Mouse (Mus musculus) limb, embryonic 13.5 days (tissue): ENCODE measurements around the gene Utp14b. TPM values are rescaled to one million over a fixed set of nuclear protein-coding genes. Genes with fewer than 3 reads are reported as not detected.

ENCODE experiments used
- ATAC-seq: fragments of 200-750 bp; cut with Nextera tagmentation; 2 replicates; pipeline ENCODE4 v1.8.0; 2017; ENCODE audit warnings: low read depth, moderate number of reproducible peaks, moderate TSS enrichment; ENCODE audit not compliant: low FRiP score
- H3K27ac ChIP-seq: fragments of 300-500 bp; sonication (generic); 2 replicates; pipeline ENCODE4 v1.5.1; 2015; ENCODE audit warnings: inconsistent platforms, mild to moderate bottlenecking, moderate library complexity
- H3K27me3 ChIP-seq: fragments of 300-500 bp; sonication (generic); 2 replicates; pipeline ENCODE4 v1.6.1; 2015; ENCODE audit warnings: mild to moderate bottlenecking, inconsistent platforms
- H3K36me3 ChIP-seq: fragments of 300-500 bp; sonication (generic); 2 replicates; pipeline ENCODE4 v1.6.1; 2015; ENCODE audit warnings: inconsistent platforms, mild to moderate bottlenecking, moderate library complexity
- H3K4me1 ChIP-seq: fragments of 300-500 bp; sonication (generic); 2 replicates; pipeline ENCODE4 v1.6.1; 2015; ENCODE audit warnings: inconsistent platforms
- H3K4me2 ChIP-seq: fragments of 300-500 bp; sonication (generic); replicated peaks from 2 replicates; pipeline ENCODE4 v1.6.1; 2015; ENCODE audit warnings: inconsistent platforms, mild to moderate bottlenecking, moderate library complexity
- H3K4me3 ChIP-seq: fragments of 300-500 bp; sonication (generic); 2 replicates; pipeline ENCODE4 v1.5.1; 2015; ENCODE audit warnings: moderate library complexity, mild to moderate bottlenecking, inconsistent platforms
- H3K9ac ChIP-seq: fragments of 300-500 bp; sonication (generic); 2 replicates; pipeline ENCODE4 v1.6.1; 2015; ENCODE audit warnings: mild to moderate bottlenecking, inconsistent platforms
- H3K9me3 ChIP-seq: fragments of 300-500 bp; sonication (generic); 2 replicates; pipeline ENCODE4 v1.6.1; 2016; ENCODE audit warnings: inconsistent platforms
- WGBS: fragments of 180-500 bp; shearing (Covaris S2); methylation state at CpG from one replicate; pipeline ENCODE4 v1.1.7; 2015; 5-methylcytosine and 5-hydroxymethylcytosine counted together
- polyA plus RNA-seq: library from polyadenylated mRNA; unstranded; fragments of >200 nt; fragmentation: Nextera tagmentation; extraction: Ambion mirVana; gene quantifications from 2 replicates; pipeline ENCODE4 v1.2.1, GENCODE M21; 2015

The Utp14b gene
- polyA plus RNA-seq, 1 experiment from 2014 or later, result 4.3 TPM

GRCm38 (mm10) chr1:78656472-78656871 lies 1.4 kb upstream of the Utp14b start:
- WGBS, result 3% methylated on average over 2 of the region's 2 CpGs
- no peaks in the 10 kb centered on the region for H3K27me3 ChIP-seq
- H3K4me3 ChIP-seq, result no peak overlapping the region
- H3K9me3 ChIP-seq, result no peaks in the 10 kb centered on the region
- no peak overlapping the region for H3K9ac ChIP-seq
- no peaks in the 10 kb centered on the region for H3K36me3 ChIP-seq
- peaks cover 48% of the 10 kb centered on the region for H3K4me1 ChIP-seq
- no peak for ATAC-seq
- 0 out of 2 replicates have a peak overlapping the region, but pooled peaks have one; percentile 11 for H3K4me2 ChIP-seq
- peak overlapping the region; percentile 96; the same call in 1 of the 2 replicates for H3K27ac ChIP-seq

- 26% methylated on average over 22 of the region's 22 CpGs for WGBS
- H3K4me1 ChIP-seq, result peaks cover 48% of the 10 kb centered on the region
- ATAC-seq, result no peak
- no peaks in the 10 kb centered on the region for H3K27me3 ChIP-seq
- H3K9ac ChIP-seq, result peak overlapping the region; percentile 65
- H3K36me3 ChIP-seq, result no peaks in the 10 kb centered on the region
- H3K4me3 ChIP-seq, result peak overlapping the region; percentile 92
- H3K4me2 ChIP-seq, result peak overlapping the region; percentile 82
- peak overlapping the region; percentile 96 for H3K27ac ChIP-seq
- no peaks in the 10 kb centered on the region for H3K9me3 ChIP-seq
These were observed 713 bp upstream of the Utp14b start for GRCm38 (mm10) chr1:78657021-78657629.

GRCm38 (mm10) chr1:78658441-78659269 lies 817 bp downstream of the Utp14b start:
- peak overlapping the region; percentile 82 for H3K4me2 ChIP-seq
- no peaks in the 10 kb centered on the region for H3K27me3 ChIP-seq
- H3K36me3 ChIP-seq, result no peaks in the 10 kb centered on the region
- under 1% methylated on average over 20 of the region's 20 CpGs for WGBS
- H3K27ac ChIP-seq, result peak overlapping the region; percentile 96
- no peaks in the 10 kb centered on the region for H3K9me3 ChIP-seq
- no peak for ATAC-seq
- peak overlapping the region; percentile 97 for H3K9ac ChIP-seq
- peaks cover 48% of the 10 kb centered on the region for H3K4me1 ChIP-seq
- H3K4me3 ChIP-seq, result peak overlapping the region; percentile 92

- WGBS, result 39% methylated on average over 4 of the region's 4 CpGs
- H3K27ac ChIP-seq, result no peak overlapping the region
- H3K36me3 ChIP-seq, result peaks cover 5% of the 10 kb centered on the region
- ATAC-seq, result no peak
- H3K27me3 ChIP-seq, result no peaks in the 10 kb centered on the region
- no peaks in the 10 kb centered on the region for H3K9me3 ChIP-seq
- H3K4me3 ChIP-seq, result peak overlapping the region; percentile 92
- peak overlapping the region; percentile 82 for H3K4me2 ChIP-seq
- H3K9ac ChIP-seq, result peak overlapping the region; percentile 97
- peaks cover 48% of the 10 kb centered on the region for H3K4me1 ChIP-seq
These were observed 1.5 kb downstream of the Utp14b start for GRCm38 (mm10) chr1:78659270-78659823.

GRCm38 (mm10) chr1:78664326-78664725 lies 6.5 kb downstream of the Utp14b start:
- WGBS, result 80% methylated on average over 4 of the region's 4 CpGs
- Histone ChIP-seq H3K4me3 (no peak overlapping the region), H3K4me1 (peaks cover 20% of the 10 kb centered on the region), H3K9ac (no peak overlapping the region), H3K4me2 (no peak overlapping the region), H3K27ac (no peak overlapping the region), H3K9me3 (no peaks in the 10 kb centered on the region), H3K27me3 (no peaks in the 10 kb centered on the region), H3K36me3 (peaks cover 53% of the 10 kb centered on the region)
- no peak for ATAC-seq

GRCm38 (mm10) chr1:78665954-78666499 lies 8.2 kb downstream of the Utp14b start:
- H3K36me3 ChIP-seq, result peaks cover 53% of the 10 kb centered on the region

GRCm38 (mm10) chr1:78666585-78666984 lies 8.7 kb downstream of the Utp14b start:
- no peak for ATAC-seq
- WGBS, result 96% methylated on average over 1 of the region's 1 CpGs

More at GRCm38 (mm10) chr1:78665954-78666499, 8.2 kb downstream of the Utp14b start:
- Histone ChIP-seq H3K9ac (no peak overlapping the region), H3K27ac (no peak overlapping the region), H3K27me3 (no peaks in the 10 kb centered on the region), H3K9me3 (no peaks in the 10 kb centered on the region), H3K4me3 (no peak overlapping the region), H3K4me1 (peaks cover 4% of the 10 kb centered on the region), H3K4me2 (no peak overlapping the region)
- WGBS, result 97% methylated on average over 9 of the region's 9 CpGs
- ATAC-seq, result no peak

GRCm38 (mm10) chr1:78682291-78682690 lies 24.5 kb downstream of the Utp14b start:
- Histone ChIP-seq H3K4me1 (no peaks in the 10 kb centered on the region), H3K27me3 (no peaks in the 10 kb centered on the region), H3K4me3 (no peak overlapping the region), H3K9me3 (no peaks in the 10 kb centered on the region), H3K4me2 (no peak overlapping the region), H3K36me3 (peaks cover 14% of the 10 kb centered on the region), H3K27ac (no peak overlapping the region), H3K9ac (no peak overlapping the region)
- no peak for ATAC-seq
- WGBS, result 87% methylated on average over 3 of the region's 3 CpGs

More at GRCm38 (mm10) chr1:78666585-78666984, 8.7 kb downstream of the Utp14b start:
- Histone ChIP-seq H3K4me1 (no peaks in the 10 kb centered on the region), H3K4me2 (no peak overlapping the region), H3K36me3 (peaks cover 53% of the 10 kb centered on the region), H3K9me3 (no peaks in the 10 kb centered on the region), H3K4me3 (no peak overlapping the region), H3K27ac (no peak overlapping the region), H3K27me3 (no peaks in the 10 kb centered on the region), H3K9ac (no peak overlapping the region)

GRCm38 (mm10) chr1:78684128-78684527 lies 26.3 kb downstream of the Utp14b start:
- H3K4me3 ChIP-seq, result no peak overlapping the region
- no peaks in the 10 kb centered on the region for H3K27me3 ChIP-seq
- no peak for ATAC-seq
- H3K9ac ChIP-seq, result no peak overlapping the region
- H3K27ac ChIP-seq, result no peak overlapping the region
- H3K36me3 ChIP-seq, result peaks cover 25% of the 10 kb centered on the region
- H3K4me1 ChIP-seq, result no peaks in the 10 kb centered on the region
- H3K4me2 ChIP-seq, result no peak overlapping the region
- H3K9me3 ChIP-seq, result no peaks in the 10 kb centered on the region
- WGBS, result 76% methylated on average over 8 of the region's 8 CpGs

- no peaks in the 10 kb centered on the region for H3K27me3 ChIP-seq
- H3K4me1 ChIP-seq, result no peaks in the 10 kb centered on the region
- H3K9ac ChIP-seq, result no peak overlapping the region
- no peak overlapping the region for H3K4me2 ChIP-seq
- no peak for ATAC-seq
- no peak overlapping the region for H3K4me3 ChIP-seq
- H3K36me3 ChIP-seq, result peaks cover 42% of the 10 kb centered on the region
- no peaks in the 10 kb centered on the region for H3K9me3 ChIP-seq
- no peak overlapping the region for H3K27ac ChIP-seq
These were observed 29.0 kb downstream of the Utp14b start for GRCm38 (mm10) chr1:78686872-78687271.

- WGBS, result 87% methylated on average over 7 of the region's 7 CpGs
- no peaks in the 10 kb centered on the region for H3K4me1 ChIP-seq
- no peak overlapping the region for H3K9ac ChIP-seq
- ATAC-seq, result no peak
- H3K27ac ChIP-seq, result no peak overlapping the region
- H3K36me3 ChIP-seq, result peaks cover 46% of the 10 kb centered on the region
- no peaks in the 10 kb centered on the region for H3K9me3 ChIP-seq
- H3K4me2 ChIP-seq, result no peak overlapping the region
- no peak overlapping the region for H3K4me3 ChIP-seq
- H3K27me3 ChIP-seq, result no peaks in the 10 kb centered on the region
These were observed 30.3 kb downstream of the Utp14b start for GRCm38 (mm10) chr1:78688149-78688548.
